Mouse (Mus musculus) heart, adult 2 months (tissue): Measurements from ENCODE around the gene Kctd10.

ENCODE experiments used
- CTCF ChIP-seq: fragments of 200-600 bp; IDR thresholded peaks from 2 replicates; pipeline ENCODE4 v1.8.1; 2022; ENCODE audit warnings: antibody characterized with exemption, mild to moderate bottlenecking, moderate library complexity
- EP300 ChIP-seq: fragments of 200-500 bp; IDR thresholded peaks from 2 replicates; pipeline ENCODE4 v1.6.1; 2011; ENCODE audit warnings: low read depth, low read length, control low read depth; ENCODE audit not compliant: insufficient read depth
- POLR2A ChIP-seq: fragments of 200-500 bp; IDR thresholded peaks from 2 replicates; pipeline ENCODE4 v1.6.1; 2011; ENCODE audit warnings: mild to moderate bottlenecking, low read depth, low read length, control low read depth; ENCODE audit not compliant: insufficient read depth

DNA sequence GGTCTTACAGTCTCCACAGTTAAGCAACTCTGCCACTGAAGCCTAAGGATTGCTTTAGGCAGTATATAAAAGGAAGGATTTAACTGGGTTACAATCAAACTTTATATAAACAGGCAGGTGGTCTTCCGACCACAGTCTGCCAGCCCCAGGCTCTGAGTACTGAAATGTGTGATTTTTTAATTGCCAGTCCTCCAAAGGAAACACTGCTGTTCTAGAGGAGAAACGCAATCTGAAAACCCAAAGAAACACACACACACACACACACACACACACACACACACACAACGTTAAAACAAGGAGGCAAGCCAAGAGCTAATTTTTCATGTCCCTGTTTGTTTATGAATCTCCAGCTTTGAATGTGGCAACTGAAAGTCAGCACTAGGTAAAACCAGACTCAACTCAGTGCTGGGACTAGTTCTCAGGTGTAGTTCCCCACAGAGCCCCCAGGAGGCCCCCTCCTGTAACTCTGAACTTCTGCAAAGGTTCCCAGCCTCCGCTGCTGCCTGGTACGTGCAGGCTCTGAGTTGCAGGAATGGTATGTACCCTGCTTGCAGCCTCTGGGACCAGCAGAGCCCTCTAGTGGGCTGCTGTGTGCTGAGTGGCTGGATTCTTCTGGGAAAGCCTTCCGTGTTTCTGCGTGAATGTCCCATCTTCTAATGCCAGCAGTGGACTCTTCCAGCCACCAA is 23.9 kb downstream of the Kctd10 start:
- TF ChIP-seq POLR2A (peak; percentile 31; the same call in 1 of the 2 replicates), EP300 (peak; percentile 77; the same call in 1 of the 2 replicates), CTCF (peak; percentile 92)
